Mouse (Mus musculus): ENCODE results near the gene Tbxas1. TPM values are rescaled to one million over a fixed set of nuclear protein-coding genes. Genes with fewer than 3 reads are reported as not detected.

Gene Tbxas1
- polyA plus RNA-seq, 1 experiment from 2014 or later: 1.1 TPM

DNA sequence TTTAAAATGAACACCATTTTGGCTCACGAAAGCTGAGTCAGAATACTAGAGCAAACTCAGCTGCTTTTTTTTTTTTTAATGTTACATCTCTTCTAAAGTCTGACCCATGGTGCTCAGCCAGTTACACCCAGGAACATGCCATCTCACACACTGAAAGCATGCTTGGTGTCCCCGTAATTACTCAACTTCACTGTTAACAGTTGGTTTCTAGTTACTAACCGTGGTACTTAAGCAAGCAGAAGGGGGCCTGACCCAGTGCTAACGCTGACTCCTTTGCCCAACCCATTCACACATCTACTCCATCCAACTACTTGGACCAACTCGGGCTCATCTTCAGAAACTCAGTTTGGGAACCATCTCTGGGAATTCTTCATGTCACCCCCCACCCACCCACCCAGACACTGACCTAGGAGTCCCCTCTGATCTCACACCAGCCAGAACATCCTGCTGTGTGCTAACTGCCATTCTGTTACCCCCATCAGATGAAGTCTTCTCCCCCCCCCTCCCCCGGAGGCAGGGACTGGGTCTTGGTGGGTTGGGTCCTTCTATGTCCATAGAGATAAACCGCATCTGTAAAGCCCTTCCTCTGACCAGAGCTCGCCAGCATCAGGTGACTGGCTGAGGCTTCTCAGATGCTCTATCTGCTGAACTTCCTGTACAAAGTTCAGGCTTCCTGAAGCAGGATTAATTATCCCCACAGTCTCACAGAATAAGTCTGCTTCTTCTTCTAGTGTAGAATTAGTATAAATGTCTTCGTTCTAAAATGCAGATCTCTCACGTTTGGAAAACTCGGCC lies 105.9 kb downstream of the Tbxas1 start:
- Histone ChIP-seq H3K27ac (no peak overlapping the region), H3K36me3 (no peaks in the 10 kb centered on the region), H3K27me3 (ENCODE audit: low read depth, poor library complexity, severe bottlenecking) (no peaks in the 10 kb centered on the region), H3K4me1 (0 out of 2 replicates have a peak, but pooled peaks cover 6% of the 10 kb centered on the region), H3K9me3 (replicated peaks) (no peaks in the 10 kb centered on the region), H3K4me3 (no peak overlapping the region)
- no peak for DNase-seq (ENCODE audit: low spot score)
- 71% methylated on average over 11 of the region's 11 CpGs for WGBS

DNA sequence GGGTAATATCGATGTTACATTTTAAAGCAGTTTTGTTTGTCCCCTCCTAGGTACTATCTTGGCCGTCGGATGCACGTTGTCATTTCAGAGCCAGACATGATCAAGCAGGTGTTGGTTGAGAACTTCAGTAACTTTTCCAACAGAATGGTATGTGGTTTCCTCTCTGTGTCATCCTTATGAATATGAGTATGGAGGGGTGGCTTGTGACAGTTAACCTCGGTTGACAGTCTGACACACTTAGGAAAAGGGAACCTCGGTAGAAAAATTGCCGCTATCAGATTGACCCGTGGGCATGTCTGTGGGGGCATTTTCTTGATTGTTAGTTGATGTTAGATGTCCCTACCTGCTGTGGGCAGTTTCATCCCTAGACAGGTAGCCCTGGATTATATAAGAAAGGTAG lies 106.9 kb downstream of the Tbxas1 start:
- Histone ChIP-seq H3K27ac (no peak overlapping the region), H3K9me3 (replicated peaks) (no peaks in the 10 kb centered on the region), H3K27me3 (ENCODE audit: low read depth, poor library complexity, severe bottlenecking) (no peaks in the 10 kb centered on the region), H3K4me3 (no peak overlapping the region), H3K36me3 (no peaks in the 10 kb centered on the region), H3K4me1 (0 out of 2 replicates have a peak, but pooled peaks cover 6% of the 10 kb centered on the region)
- WGBS: 97% methylated on average over 8 of the region's 8 CpGs
- DNase-seq (ENCODE audit: low spot score): no peak

DNA sequence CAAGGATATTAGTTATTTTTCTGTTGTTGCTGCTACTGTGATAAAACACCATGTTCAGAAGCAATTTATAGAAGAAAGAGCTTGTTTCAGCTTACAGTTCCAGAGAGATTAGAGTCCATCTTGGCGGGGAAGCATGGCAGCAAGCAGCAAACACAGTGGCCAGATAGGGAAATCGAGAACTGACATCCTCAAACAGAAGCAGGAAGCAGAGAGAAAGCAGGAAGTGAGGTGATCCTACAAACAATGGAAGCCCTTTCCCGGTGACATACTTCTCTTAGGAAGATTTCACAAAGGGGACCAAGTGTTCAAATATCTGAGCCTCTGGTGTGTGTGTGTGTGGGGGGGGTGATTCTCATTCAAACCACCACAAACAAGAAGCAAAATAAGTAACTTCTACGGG lies 107.5 kb downstream of the Tbxas1 start:
- WGBS: 91% methylated on average over 4 of the region's 4 CpGs
- Histone ChIP-seq H3K27ac (no peak overlapping the region), H3K36me3 (no peaks in the 10 kb centered on the region), H3K9me3 (replicated peaks) (no peaks in the 10 kb centered on the region), H3K4me3 (no peak overlapping the region), H3K4me1 (0 out of 2 replicates have a peak, but pooled peaks cover 6% of the 10 kb centered on the region), H3K27me3 (ENCODE audit: low read depth, poor library complexity, severe bottlenecking) (no peaks in the 10 kb centered on the region)
- no peak for DNase-seq (ENCODE audit: low spot score)

DNA sequence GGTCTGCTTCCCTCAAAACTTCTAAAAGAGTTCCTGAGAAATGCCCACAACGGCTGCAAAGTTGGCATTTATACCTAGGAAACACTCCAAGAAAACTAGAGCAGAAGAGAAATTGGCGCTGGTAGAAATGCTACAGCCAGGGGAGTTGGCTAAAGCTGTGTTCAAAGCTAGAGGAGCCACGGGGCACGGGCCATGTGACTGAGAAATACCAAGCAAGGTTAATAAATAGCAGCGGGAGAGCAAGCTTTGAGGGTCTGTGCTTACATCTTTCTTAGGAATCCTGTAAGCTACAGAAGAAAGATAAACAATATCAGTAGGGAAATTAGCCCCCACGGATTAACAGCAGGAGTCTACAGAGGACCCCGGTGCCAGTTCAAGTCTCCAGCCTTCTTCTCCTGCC lies 107.9 kb downstream of the Tbxas1 start:
- H3K9me3 ChIP-seq (replicated peaks): no peaks in the 10 kb centered on the region
- 0 out of 2 replicates have a peak, but pooled peaks cover 6% of the 10 kb centered on the region for H3K4me1 ChIP-seq
- no peak overlapping the region for H3K27ac ChIP-seq
- 79% methylated on average over 7 of the region's 7 CpGs for WGBS
- no peaks in the 10 kb centered on the region for H3K36me3 ChIP-seq
- H3K4me3 ChIP-seq: no peak overlapping the region
- DNase-seq (ENCODE audit: low spot score): no peak
- H3K27me3 ChIP-seq (ENCODE audit: low read depth, poor library complexity, severe bottlenecking): no peaks in the 10 kb centered on the region

DNA sequence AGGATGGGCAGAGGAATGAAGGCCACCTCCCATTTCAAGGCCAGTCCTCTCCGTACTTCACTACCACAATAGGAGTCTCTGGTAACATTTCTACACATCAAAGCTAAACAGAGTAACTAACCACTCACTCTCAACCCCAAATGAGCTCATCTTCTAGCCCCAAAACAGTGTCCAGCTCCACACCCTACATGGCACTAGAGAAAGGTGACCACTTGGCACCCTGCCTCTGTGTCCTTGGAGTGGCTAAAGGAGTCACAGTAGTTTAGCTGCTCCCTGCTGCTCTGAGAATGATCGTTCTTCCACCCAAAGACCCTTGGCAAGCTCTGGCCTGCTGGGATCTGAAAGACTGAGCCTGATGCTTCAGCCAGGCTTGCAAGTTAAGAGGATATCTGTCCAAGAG lies 109.4 kb downstream of the Tbxas1 start:
- WGBS: 86% methylated on average over 2 of the region's 2 CpGs
- H3K4me3 ChIP-seq: no peak overlapping the region
- H3K9me3 ChIP-seq (replicated peaks): no peaks in the 10 kb centered on the region
- 0 out of 2 replicates have a peak, but pooled peaks cover 6% of the 10 kb centered on the region for H3K4me1 ChIP-seq
- H3K36me3 ChIP-seq: no peaks in the 10 kb centered on the region
- H3K27me3 ChIP-seq (ENCODE audit: low read depth, poor library complexity, severe bottlenecking): no peaks in the 10 kb centered on the region
- no peak for DNase-seq (ENCODE audit: low spot score)
- no peak overlapping the region for H3K27ac ChIP-seq

DNA sequence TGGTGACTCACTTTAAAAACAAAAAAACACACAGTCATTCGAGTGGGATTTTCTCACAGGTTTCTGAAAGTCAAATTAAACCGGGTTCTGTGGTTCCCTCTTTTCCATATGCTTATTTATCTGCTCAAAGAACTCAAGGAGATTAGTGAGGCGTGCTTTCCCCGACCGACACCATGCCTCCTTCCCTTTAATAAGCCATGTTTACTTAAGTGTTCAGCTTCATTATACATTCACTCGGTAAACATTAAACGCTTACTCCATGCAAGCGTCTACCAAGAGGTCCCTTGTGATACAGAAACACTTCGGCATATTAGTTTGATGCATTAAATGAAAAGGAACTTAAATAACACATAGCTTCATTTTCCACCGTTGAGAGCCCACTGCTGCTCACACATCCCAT lies 111.4 kb downstream of the Tbxas1 start:
- H3K9me3 ChIP-seq (replicated peaks): no peaks in the 10 kb centered on the region
- no peaks in the 10 kb centered on the region for H3K36me3 ChIP-seq
- H3K4me1 ChIP-seq: no peaks in the 10 kb centered on the region
- WGBS: 80% methylated on average over 10 of the region's 10 CpGs
- H3K27me3 ChIP-seq (ENCODE audit: low read depth, poor library complexity, severe bottlenecking): no peaks in the 10 kb centered on the region
- DNase-seq (ENCODE audit: low spot score): no peak
- no peak overlapping the region for H3K4me3 ChIP-seq
- H3K27ac ChIP-seq: no peak overlapping the region

DNA sequence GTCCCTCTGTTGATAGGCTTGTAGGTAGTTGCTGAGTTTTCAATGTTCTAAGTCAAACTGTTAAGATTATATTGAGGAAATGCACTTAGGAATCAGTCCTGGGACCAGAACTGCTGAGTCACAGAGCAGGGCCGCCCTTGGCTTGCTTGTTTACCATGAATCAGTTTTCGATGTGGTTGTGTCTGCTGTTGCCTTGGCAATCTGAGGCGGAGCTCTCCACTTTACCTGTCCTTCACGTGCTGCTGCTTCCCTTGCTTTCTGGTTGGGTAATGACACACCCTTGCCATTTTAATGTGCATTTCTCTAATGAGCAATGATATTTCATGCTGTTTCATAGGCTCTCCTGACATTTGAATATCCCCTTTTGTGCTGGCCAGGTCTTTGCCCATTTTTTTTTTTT lies 116.8 kb downstream of the Tbxas1 start:
- no peaks in the 10 kb centered on the region for H3K9me3 ChIP-seq (replicated peaks)
- H3K4me3 ChIP-seq: no peak overlapping the region
- no peak for DNase-seq (ENCODE audit: low spot score)
- 44% methylated on average over 4 of the region's 4 CpGs for WGBS
- H3K27me3 ChIP-seq (ENCODE audit: low read depth, poor library complexity, severe bottlenecking): no peaks in the 10 kb centered on the region
- no peak overlapping the region for H3K27ac ChIP-seq
- H3K4me1 ChIP-seq: peaks cover 5% of the 10 kb centered on the region
- H3K36me3 ChIP-seq: no peaks in the 10 kb centered on the region

DNA sequence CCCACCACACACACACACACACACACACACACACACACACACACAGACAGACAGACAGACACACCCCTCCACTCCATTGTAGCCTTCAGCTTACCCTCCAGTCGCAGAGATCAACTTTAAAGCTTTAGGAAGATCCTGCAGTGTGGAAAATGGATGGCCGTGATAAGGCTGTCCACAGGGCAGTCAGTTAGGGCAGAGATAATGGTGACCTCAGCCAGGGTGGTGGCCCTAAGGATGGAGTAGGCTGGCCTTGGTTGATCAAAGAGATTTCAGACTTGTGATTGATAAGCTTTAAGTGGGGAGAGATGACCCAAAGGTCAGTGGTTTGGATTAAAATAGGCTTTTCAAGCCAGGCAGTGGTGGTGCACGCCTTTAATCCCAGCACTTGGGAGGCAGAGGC lies 120.6 kb downstream of the Tbxas1 start:
- H3K9me3 ChIP-seq (replicated peaks): no peaks in the 10 kb centered on the region
- H3K27ac ChIP-seq: no peak overlapping the region
- H3K27me3 ChIP-seq (ENCODE audit: low read depth, poor library complexity, severe bottlenecking): no peaks in the 10 kb centered on the region
- no peaks in the 10 kb centered on the region for H3K36me3 ChIP-seq
- H3K4me1 ChIP-seq: peaks cover 5% of the 10 kb centered on the region
- 61% methylated on average over 3 of the region's 3 CpGs for WGBS
- DNase-seq (ENCODE audit: low spot score): no peak
- no peak overlapping the region for H3K4me3 ChIP-seq

DNA sequence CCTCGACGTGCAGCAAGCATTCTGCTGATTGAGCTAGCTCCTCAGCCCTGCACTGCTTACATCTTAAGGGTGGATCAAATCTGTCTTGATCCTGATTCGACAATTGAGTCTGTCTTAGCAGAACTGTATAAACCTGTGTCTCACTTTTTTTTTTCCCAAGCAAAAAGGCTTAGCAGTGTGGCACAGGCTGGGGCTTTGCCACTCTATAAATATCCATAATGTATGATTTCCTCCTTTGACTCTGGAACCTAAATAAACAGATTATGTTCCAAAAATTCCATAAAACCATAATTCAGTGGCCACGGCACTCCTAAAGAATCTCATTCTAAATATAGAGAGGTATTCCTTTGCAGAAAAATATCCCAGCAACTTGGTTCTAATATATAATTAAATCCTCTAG lies 122.6 kb downstream of the Tbxas1 start:
- peaks cover under 1% of the 10 kb centered on the region; the same call in 1 of the 2 replicates for H3K4me1 ChIP-seq
- no peak for DNase-seq (ENCODE audit: low spot score)
- H3K4me3 ChIP-seq: no peak overlapping the region
- H3K27ac ChIP-seq: no peak overlapping the region
- no peaks in the 10 kb centered on the region for H3K27me3 ChIP-seq (ENCODE audit: low read depth, poor library complexity, severe bottlenecking)
- H3K36me3 ChIP-seq: no peaks in the 10 kb centered on the region
- 89% methylated on average over 4 of the region's 4 CpGs for WGBS
- no peaks in the 10 kb centered on the region for H3K9me3 ChIP-seq (replicated peaks)

DNA sequence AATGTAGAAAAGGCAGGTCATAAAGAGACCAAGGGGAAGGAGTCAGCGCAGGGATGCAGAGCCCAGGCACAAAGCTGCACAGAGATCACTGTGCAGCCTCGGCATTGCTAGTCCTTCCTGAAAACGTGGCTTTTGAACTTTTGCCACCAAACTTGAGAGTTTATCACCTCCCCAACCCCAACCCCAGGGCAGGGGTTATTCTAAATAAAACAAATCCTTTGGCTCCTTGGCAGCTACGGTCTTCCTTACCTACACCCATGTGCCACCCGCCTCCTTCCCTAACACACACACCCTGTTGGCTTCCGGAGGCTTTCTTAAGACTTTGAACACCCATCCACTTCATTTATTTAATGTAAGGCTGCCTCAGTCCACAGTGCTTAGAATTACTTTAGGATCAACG lies 127.9 kb downstream of the Tbxas1 start:
- no peaks in the 10 kb centered on the region for H3K9me3 ChIP-seq (replicated peaks)
- no peaks in the 10 kb centered on the region for H3K36me3 ChIP-seq
- no peak overlapping the region for H3K27ac ChIP-seq
- no peak overlapping the region for H3K4me3 ChIP-seq
- H3K27me3 ChIP-seq (ENCODE audit: low read depth, poor library complexity, severe bottlenecking): no peaks in the 10 kb centered on the region
- WGBS: 72% methylated on average over 7 of the region's 7 CpGs
- no peak for DNase-seq (ENCODE audit: low spot score)
- peaks cover 40% of the 10 kb centered on the region for H3K4me1 ChIP-seq

DNA sequence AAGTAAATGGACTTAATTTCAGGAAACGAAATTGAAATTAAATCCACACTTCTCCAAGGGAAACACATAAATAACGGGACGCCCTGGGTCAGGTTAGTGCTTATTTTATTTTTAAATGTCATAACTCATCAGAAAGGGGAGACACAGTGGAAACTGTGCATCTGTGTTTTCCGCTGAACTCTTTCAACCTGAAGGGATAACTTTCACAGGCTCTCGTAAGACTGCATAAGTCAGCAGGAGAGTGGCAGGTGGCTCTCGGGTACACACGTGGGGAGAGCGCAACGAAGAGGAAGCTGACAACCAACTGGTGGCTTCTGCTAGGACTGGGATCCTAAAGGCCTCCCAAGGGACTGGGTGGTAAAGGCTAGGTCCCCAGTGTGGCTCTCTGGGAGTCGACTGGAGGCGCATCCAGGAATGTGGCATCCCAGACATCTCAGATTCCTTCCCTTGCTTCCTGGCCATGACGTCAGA lies 128.8 kb downstream of the Tbxas1 start:
- no peaks in the 10 kb centered on the region for H3K36me3 ChIP-seq
- H3K4me1 ChIP-seq: peaks cover 40% of the 10 kb centered on the region
- H3K9me3 ChIP-seq (replicated peaks): no peaks in the 10 kb centered on the region
- no peak overlapping the region for H3K27ac ChIP-seq
- H3K27me3 ChIP-seq (ENCODE audit: low read depth, poor library complexity, severe bottlenecking): no peaks in the 10 kb centered on the region
- WGBS: 83% methylated on average over 12 of the region's 12 CpGs
- no peak for DNase-seq (ENCODE audit: low spot score)
- no peak overlapping the region for H3K4me3 ChIP-seq

DNA sequence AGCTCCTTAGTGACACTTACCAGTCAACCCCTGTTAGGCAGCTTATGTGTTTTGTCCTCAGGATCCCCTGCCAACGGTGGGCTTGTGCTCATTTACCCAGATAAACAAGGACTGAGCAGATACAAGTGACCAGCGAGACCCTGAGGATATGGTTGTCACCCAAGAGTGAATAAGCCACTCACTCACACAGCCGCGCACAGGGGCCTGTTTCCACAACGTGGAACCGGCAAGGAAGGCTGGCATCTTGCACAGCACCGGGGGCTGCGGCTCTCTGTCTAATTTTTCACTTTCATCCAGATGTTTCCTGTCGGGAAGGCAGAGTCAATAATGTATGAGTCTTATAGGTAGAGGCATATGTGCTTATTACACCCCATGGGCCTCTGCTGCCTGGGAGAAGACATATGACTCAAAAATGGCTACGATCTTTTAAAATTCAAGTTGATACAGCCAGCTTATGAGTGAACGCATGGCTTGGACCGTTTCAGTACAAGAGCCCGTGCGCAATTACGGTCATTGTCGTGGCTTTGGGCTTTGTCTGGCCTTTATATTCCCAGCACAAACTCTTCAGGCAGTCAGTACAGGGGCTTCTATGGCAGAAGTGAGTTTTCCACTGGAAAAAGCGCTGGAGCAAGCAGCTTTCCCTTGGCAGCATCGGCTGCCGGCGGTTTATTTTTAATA lies 130.2 kb downstream of the Tbxas1 start:
- H3K4me1 ChIP-seq: peaks cover 40% of the 10 kb centered on the region
- no peaks in the 10 kb centered on the region for H3K9me3 ChIP-seq (replicated peaks)
- H3K27me3 ChIP-seq (ENCODE audit: low read depth, poor library complexity, severe bottlenecking): no peaks in the 10 kb centered on the region
- no peak overlapping the region for H3K4me3 ChIP-seq
- H3K27ac ChIP-seq: 0 out of 2 replicates have a peak overlapping the region, but pooled peaks have one; percentile 43
- DNase-seq (ENCODE audit: low spot score): no peak
- no peaks in the 10 kb centered on the region for H3K36me3 ChIP-seq
- WGBS: 82% methylated on average over 20 of the region's 20 CpGs

DNA sequence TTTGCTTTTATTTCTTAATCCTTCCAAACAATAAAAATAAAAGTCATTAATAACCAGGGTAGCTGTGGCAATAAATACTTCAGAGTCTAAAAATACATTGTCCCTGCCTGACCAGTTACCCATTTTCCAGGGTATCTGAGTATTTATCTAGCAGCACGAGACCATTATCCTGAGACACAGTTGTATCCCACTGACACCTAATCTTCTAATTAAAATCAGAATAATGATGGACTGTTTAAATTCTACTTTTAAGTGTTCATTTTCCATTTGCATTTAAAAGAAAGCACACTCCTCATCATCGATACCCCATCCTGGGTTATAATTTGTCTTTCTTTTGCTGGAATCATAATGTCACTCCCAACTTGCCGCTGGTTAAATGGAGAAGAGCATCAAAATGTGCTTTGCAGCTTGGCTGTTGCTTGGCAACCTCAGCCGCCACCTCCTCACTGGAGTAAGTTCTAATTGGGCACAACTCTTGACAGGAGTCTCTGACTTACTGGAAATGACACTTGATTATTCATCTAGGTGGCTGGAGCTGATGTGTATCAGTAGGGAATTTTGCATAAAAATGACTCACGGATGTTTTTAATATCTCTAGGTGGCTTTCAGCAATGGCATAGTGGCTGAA lies 130.9 kb downstream of the Tbxas1 start:
- no peaks in the 10 kb centered on the region for H3K36me3 ChIP-seq
- no peaks in the 10 kb centered on the region for H3K27me3 ChIP-seq (ENCODE audit: low read depth, poor library complexity, severe bottlenecking)
- no peak for DNase-seq (ENCODE audit: low spot score)
- H3K27ac ChIP-seq: 0 out of 2 replicates have a peak overlapping the region, but pooled peaks have one; percentile 43
- WGBS: 80% methylated on average over 5 of the region's 5 CpGs
- H3K4me1 ChIP-seq: peaks cover 40% of the 10 kb centered on the region
- H3K4me3 ChIP-seq: no peak overlapping the region
- no peaks in the 10 kb centered on the region for H3K9me3 ChIP-seq (replicated peaks)

Data from limb, embryonic 10.5 days (tissue).